Mouse (Mus musculus) kidney, adult 9 months (tissue): ENCODE measurements around the gene Rbm11.

Source experiments
- DNase-seq: peaks from one replicate; pipeline ENCODE4 v3.0.0; 2022

The Rbm11 gene

GRCm38 (mm10) chr16:75592671-75593500, at the start of gene Rbm11:
TSS of gene Rbm11 (plus strand) at chr16:75592844.
- DNase-seq, result peak; percentile 89

GRCm38 (mm10) chr16:75545310-75545709, 47.3 kb upstream of the Rbm11 start:
- DNase-seq, result no peak

DNA sequence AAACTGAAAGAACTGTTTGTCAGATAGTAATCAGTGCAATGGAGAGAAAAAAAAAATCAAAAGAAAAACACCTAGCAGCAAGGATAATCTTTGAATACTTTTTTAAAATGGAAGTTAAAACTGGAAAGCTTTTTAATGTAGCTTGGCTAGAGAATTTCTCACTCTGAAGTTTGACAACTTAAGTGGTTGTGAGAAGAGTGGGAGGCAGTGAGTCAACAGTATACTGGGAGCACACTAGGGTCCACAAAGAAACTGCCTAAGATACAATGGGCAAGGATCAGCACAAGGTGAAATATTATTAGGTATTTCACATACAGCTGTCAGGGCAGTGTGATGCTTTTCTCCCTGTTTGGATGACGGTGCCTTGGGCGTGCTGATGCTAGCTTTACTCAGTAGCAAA, 29.7 kb upstream of the Rbm11 start:
- no peak for DNase-seq

- no peak for DNase-seq
Observed at GRCm38 (mm10) chr16:75582279-75582678, 10.4 kb upstream of the Rbm11 start.

- DNase-seq, result no peak
Observed at GRCm38 (mm10) chr16:75585961-75586360, 6.7 kb upstream of the Rbm11 start, which contains the start of gene Lipi. TSS of gene Lipi (minus strand) at chr16:75586061.

DNA sequence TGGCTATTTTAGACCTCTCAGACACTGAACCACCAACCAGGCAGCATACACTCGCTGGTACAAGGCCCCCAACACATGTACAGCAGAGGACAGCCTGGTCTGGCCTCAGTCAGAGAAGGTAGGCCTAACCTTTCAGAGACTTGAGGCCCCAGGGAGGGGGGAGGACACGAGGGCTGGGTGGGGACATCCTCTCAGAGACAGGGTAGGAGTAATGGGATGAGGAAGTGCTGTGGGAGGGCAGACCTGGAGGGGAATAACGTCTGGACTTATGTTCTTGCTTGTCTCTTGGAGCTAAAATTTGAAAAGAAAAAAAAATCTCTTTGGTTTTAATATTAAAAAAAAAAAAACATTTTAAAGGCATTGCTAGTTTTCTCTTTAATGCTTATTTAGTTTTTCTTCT, 6.2 kb upstream of the Rbm11 start:
- no peak for DNase-seq

- DNase-seq, result no peak
Observed at GRCm38 (mm10) chr16:75593501-75594183, 998 bp downstream of the Rbm11 start.

GRCm38 (mm10) chr16:75606415-75606814, 13.8 kb downstream of the Rbm11 start:
- no peak for DNase-seq

- no peak for DNase-seq
Observed at GRCm38 (mm10) chr16:75612561-75612960, 19.9 kb downstream of the Rbm11 start.

DNA sequence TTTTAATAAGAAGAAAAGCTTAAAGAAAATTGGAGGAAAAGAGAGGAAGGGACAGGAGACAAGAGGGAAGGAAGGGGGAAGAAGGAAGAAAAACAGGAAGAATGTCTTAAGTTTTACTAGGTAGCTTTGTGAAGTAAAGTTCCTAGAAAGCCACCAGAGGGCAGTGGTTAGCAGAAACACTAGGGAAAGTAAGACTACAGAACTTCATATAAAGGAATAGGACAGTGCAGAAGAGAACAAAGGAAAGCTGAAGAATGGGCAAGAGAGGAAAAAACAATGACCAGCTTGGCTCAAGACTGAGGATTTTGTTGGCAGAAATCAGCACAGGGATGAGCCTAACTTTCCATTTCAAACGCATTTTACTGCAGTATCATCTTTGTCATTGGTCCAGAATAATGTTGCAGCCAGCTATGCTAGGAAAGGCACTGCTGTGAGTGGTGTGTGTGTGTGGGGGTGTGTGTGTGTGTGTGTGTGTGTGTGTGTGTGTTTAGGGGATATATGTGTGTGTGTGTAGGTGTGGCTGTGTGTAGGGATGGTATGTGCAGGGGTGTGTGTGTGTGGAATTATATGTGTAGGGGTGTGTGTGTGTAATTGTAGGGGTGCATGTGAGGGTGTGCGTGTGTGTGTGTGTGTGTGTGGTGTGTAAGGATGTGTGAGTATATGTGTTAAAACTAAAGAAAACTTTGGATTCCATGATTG, 25.2 kb downstream of the Rbm11 start:
- peak; percentile 22 for DNase-seq

GRCm38 (mm10) chr16:75627862-75628261, 35.2 kb downstream of the Rbm11 start:
- peak; percentile 21 for DNase-seq
